Mouse (Mus musculus): ENCODE results near the gene Arhgef10l. TPM values are rescaled to one million over a fixed set of nuclear protein-coding genes. Genes with fewer than 3 reads are reported as not detected.

Arhgef10l gene
- total and polyA plus RNA-seq, 2 experiments from 2014 or later = 20.7 to 81.1 TPM

- Histone ChIP-seq H3K36me3 (ENCODE audit: insufficient read depth, low read length) (no peaks in the 10 kb centered on the region; the same call in 1 of the 2 replicates), H3K4me1 (ENCODE audit: insufficient read depth, low read length) (peaks cover 11% of the 10 kb centered on the region; the same call in 1 of the 2 replicates), H3K27ac (ENCODE audit: low read depth, low read length) (no peak overlapping the region), H3K9ac (replicated peaks; ENCODE audit: low read length, poor library complexity, severe bottlenecking) (no peak overlapping the region), H3K9me3 (ENCODE audit: low read length) (no peaks in the 10 kb centered on the region), H3K4me3 (ENCODE audit: low read depth, low read length) (no peak overlapping the region), H3K4me2 (ENCODE audit: low read depth, low read length, poor library complexity, severe bottlenecking) (no peak overlapping the region), H3K27me3 (ENCODE audit: insufficient read depth, low read length) (no peaks in the 10 kb centered on the region)
- WGBS = 63% methylated on average over 6 of the region's 6 CpGs
- TF ChIP-seq CTCF (IDR thresholded peaks at IDR 0.05) = no peak
- DNase-seq (ENCODE audit: low spot score) (no peak), ATAC-seq (ENCODE audit: low FRiP score) (no peak)
Observed at GRCm38 (mm10) chr4:140630136-140630535, 35.7 kb downstream of the Arhgef10l start.

- Histone ChIP-seq H3K27me3 (ENCODE audit: insufficient read depth, low read length) (no peaks in the 10 kb centered on the region), H3K36me3 (ENCODE audit: insufficient read depth, low read length) (no peaks in the 10 kb centered on the region; the same call in 1 of the 2 replicates), H3K27ac (ENCODE audit: low read depth, low read length) (no peak overlapping the region), H3K9me3 (ENCODE audit: low read length) (no peaks in the 10 kb centered on the region), H3K4me3 (ENCODE audit: low read depth, low read length) (no peak overlapping the region), H3K4me2 (ENCODE audit: low read depth, low read length, poor library complexity, severe bottlenecking) (no peak overlapping the region), H3K9ac (replicated peaks; ENCODE audit: low read length, poor library complexity, severe bottlenecking) (no peak overlapping the region), H3K4me1 (ENCODE audit: insufficient read depth, low read length) (peaks cover 20% of the 10 kb centered on the region)
- no peak for ATAC-seq (ENCODE audit: low FRiP score)
- no peak for TF ChIP-seq CTCF (IDR thresholded peaks at IDR 0.05)
- WGBS = 65% methylated on average over 4 of the region's 4 CpGs
- DNase-seq (ENCODE audit: low spot score) = no peak
Observed at GRCm38 (mm10) chr4:140628971-140629370, 36.8 kb downstream of the Arhgef10l start.

- H3K4me1 ChIP-seq (ENCODE audit: insufficient read depth, low read length) = peaks cover 22% of the 10 kb centered on the region
- DNase-seq (ENCODE audit: low spot score) (no peak), ATAC-seq (ENCODE audit: low FRiP score) (no peak)
- no peaks in the 10 kb centered on the region for H3K9me3 ChIP-seq (ENCODE audit: low read length)
- WGBS = 43% methylated on average over 11 of the region's 11 CpGs
- H3K27me3 ChIP-seq (ENCODE audit: insufficient read depth, low read length) = no peaks in the 10 kb centered on the region
- H3K4me3 ChIP-seq (ENCODE audit: low read depth, low read length) = no peak overlapping the region
- TF ChIP-seq CTCF (IDR thresholded peaks at IDR 0.05) = no peak
- H3K4me2 ChIP-seq (ENCODE audit: low read depth, low read length, poor library complexity, severe bottlenecking) = no peak overlapping the region
- no peaks in the 10 kb centered on the region; the same call in 1 of the 2 replicates for H3K36me3 ChIP-seq (ENCODE audit: insufficient read depth, low read length)
- H3K9ac ChIP-seq (replicated peaks; ENCODE audit: low read length, poor library complexity, severe bottlenecking) = no peak overlapping the region
- H3K27ac ChIP-seq (ENCODE audit: low read depth, low read length) = no peak overlapping the region; the same call in 1 of the 2 replicates
Observed at GRCm38 (mm10) chr4:140628412-140628943, 37.3 kb downstream of the Arhgef10l start.

GRCm38 (mm10) chr4:140625651-140626525 lies 39.9 kb downstream of the Arhgef10l start:
- H3K36me3 ChIP-seq (ENCODE audit: insufficient read depth, low read length) = no peaks in the 10 kb centered on the region
- DNase-seq (ENCODE audit: low spot score) = no peak
- H3K9ac ChIP-seq (replicated peaks; ENCODE audit: low read length, poor library complexity, severe bottlenecking) = no peak overlapping the region
- no peak for ATAC-seq (ENCODE audit: low FRiP score)
- peaks cover 22% of the 10 kb centered on the region for H3K4me1 ChIP-seq (ENCODE audit: insufficient read depth, low read length)
- no peaks in the 10 kb centered on the region for H3K27me3 ChIP-seq (ENCODE audit: insufficient read depth, low read length)
- no peak for TF ChIP-seq CTCF (IDR thresholded peaks at IDR 0.05)
- H3K27ac ChIP-seq (ENCODE audit: low read depth, low read length) = peak overlapping the region; percentile 77; the same call in 1 of the 2 replicates
- WGBS = 65% methylated on average over 12 of the region's 12 CpGs
- H3K4me3 ChIP-seq (ENCODE audit: low read depth, low read length) = no peak overlapping the region
- H3K9me3 ChIP-seq (ENCODE audit: low read length) = no peaks in the 10 kb centered on the region
- no peak overlapping the region for H3K4me2 ChIP-seq (ENCODE audit: low read depth, low read length, poor library complexity, severe bottlenecking)

- peak overlapping the region; percentile 77 for H3K27ac ChIP-seq (ENCODE audit: low read depth, low read length)
- H3K4me2 ChIP-seq (ENCODE audit: low read depth, low read length, poor library complexity, severe bottlenecking) = peak overlapping the region; percentile 38
- no peaks in the 10 kb centered on the region for H3K36me3 ChIP-seq (ENCODE audit: insufficient read depth, low read length)
- H3K27me3 ChIP-seq (ENCODE audit: insufficient read depth, low read length) = no peaks in the 10 kb centered on the region
- WGBS = 4% methylated on average over 11 of the region's 12 CpGs
- DNase-seq (ENCODE audit: low spot score) = peak; percentile 91
- peak; percentile 88 for ATAC-seq (ENCODE audit: low FRiP score)
- peak overlapping the region; percentile 54 for H3K9ac ChIP-seq (replicated peaks; ENCODE audit: low read length, poor library complexity, severe bottlenecking)
- peaks cover 22% of the 10 kb centered on the region for H3K4me1 ChIP-seq (ENCODE audit: insufficient read depth, low read length)
- no peak overlapping the region for H3K4me3 ChIP-seq (ENCODE audit: low read depth, low read length)
- H3K9me3 ChIP-seq (ENCODE audit: low read length) = no peaks in the 10 kb centered on the region
- TF ChIP-seq CTCF (IDR thresholded peaks at IDR 0.05) = no peak
Observed at GRCm38 (mm10) chr4:140624468-140625176, 41.2 kb downstream of the Arhgef10l start.

Measured in midbrain, postnatal 0 days (tissue).